Mouse (Mus musculus): ENCODE measurements around the gene Cd44. TPM values are rescaled to one million over a fixed set of nuclear protein-coding genes. Genes with fewer than 3 reads are reported as not detected.

Gene Cd44
- total RNA-seq (2017) = 169 and 180 TPM in 2 replicates

DNA sequence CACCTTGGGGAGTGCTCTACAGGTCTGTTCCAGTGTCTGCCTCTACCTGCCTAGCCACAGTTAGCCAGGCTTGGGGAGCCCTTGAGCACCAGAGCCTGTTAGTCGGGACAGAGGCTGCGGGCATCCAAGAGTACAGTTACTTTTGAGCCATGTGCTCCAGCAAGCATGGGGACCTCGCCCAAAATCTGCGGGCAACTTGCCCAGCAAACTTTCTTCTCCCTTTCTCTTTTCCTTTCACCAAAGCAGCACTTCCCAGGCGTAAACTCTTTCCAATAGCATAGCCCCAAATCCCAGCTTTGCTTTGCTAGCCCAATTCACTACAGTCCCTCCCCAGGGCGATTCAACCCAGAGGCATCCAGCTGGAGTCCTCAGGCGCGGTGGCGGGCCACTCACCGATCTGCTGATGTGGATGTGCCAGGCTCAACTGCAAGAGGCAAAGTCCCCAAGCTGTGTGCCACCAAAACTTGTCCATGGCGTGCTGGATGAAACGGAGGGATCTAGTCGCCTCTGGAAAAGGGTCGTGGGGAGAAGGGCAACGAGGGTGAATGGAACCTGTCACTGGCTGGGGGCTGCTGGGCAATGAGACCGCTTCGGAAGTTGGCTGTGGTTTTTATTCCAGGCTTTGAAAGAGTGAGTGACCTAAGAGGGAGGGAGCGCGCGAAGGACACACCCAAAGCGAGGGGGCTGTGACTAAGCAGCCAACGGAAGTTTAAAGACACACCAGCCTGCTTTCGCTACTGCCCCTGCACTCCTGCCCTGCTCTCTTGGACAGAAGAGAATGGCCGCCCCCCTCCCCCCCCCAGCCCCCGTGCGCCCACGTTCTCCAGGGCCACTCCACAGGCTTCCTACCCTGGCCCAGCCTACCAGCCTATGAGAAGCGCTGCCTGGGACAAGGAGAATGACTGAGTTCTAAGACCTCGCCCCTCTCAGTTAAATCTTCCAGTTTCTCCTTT lies at the start of gene Cd44:
TSS of gene Cd44 (minus strand) at position 791 of the 953 bp plus-strand sequence.
- peak; percentile 74 to 80 for ATAC-seq (replicated peaks in 1 of 2; ENCODE audit: insufficient read depth in 1 of 2, low FRiP score in 2 of 2, low TSS enrichment in 1 of 2, low read depth in 1 of 2, poor library complexity in 2 of 2, severe bottlenecking in 2 of 2)

DNA sequence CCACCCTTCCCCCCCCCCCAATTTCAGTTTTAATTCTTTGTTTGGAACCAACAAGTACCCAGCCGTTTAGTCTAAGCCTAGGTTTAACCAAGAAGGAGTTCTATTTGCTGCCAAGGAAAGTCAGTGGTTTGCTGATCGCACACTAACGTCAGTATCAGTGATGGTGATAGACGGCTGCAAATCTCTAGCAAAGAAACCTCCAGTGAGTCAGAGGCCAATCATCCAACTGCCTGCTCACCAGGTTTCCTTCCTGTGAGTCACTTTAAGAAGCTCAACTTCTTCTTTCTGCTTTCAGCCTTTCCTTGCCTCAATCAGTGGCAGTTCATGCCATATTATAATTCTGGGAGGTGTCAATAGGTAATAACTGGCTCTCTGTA lies 47.0 kb upstream of the Cd44 start:
- peak; percentile 76 to 79 for ATAC-seq (replicated peaks in 1 of 2; ENCODE audit: insufficient read depth in 1 of 2, low FRiP score in 2 of 2, low TSS enrichment in 1 of 2, low read depth in 1 of 2, poor library complexity in 2 of 2, severe bottlenecking in 2 of 2)

DNA sequence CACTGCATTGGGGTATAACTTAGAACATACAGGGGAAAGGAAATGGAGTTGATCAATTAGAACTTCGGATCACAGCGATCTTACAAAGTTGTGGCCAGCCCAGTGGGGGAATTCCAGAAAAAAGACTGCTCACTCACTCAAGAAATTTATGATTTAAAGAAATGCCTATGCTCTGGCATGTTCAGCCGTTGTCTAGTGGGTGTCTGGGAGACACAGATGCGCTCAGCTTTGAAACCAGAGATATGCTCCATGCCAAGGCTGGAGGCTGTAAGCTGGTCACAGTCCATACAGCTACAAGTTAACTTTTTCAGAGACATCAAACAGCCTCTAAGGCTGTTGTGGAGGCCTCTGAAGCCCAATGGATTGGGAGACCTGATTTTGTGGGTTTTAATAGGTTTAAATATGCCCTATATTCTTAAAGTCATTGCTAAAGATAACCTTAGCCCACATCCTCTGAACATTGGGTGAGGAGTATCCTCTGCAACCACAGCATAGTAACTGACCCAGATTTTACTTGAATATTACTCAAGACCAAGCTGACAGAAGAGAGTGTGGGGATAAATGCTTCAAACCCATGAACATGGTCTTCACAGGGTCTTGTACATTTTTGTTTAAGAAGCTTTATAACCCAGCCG lies 46.5 kb upstream of the Cd44 start:
- ATAC-seq (replicated peaks in 1 of 2; ENCODE audit: insufficient read depth in 1 of 2, low FRiP score in 2 of 2, low TSS enrichment in 1 of 2, low read depth in 1 of 2, poor library complexity in 2 of 2, severe bottlenecking in 2 of 2) = no peak

DNA sequence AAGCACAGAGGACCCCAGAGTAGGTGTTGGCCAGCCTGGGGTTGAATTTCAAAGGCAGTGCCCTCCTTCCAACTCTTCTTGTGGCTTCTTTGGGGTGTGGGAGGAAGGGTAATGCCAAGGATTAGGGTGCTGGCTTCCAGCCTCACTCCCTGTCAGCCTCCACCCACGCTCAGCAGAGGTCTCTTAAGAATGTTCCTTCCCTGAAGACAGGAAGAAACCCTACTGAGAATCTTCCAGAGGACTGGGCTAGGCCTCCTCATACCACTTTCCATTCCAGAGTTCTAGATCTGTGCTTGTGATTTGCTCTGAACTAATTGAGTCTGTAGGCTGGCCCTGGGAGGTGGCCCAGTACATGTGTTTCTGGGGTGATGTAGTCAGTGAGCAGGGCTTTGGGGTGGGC lies 43.6 kb upstream of the Cd44 start:
- no peak for ATAC-seq (replicated peaks in 1 of 2; ENCODE audit: insufficient read depth in 1 of 2, low FRiP score in 2 of 2, low TSS enrichment in 1 of 2, low read depth in 1 of 2, poor library complexity in 2 of 2, severe bottlenecking in 2 of 2)

DNA sequence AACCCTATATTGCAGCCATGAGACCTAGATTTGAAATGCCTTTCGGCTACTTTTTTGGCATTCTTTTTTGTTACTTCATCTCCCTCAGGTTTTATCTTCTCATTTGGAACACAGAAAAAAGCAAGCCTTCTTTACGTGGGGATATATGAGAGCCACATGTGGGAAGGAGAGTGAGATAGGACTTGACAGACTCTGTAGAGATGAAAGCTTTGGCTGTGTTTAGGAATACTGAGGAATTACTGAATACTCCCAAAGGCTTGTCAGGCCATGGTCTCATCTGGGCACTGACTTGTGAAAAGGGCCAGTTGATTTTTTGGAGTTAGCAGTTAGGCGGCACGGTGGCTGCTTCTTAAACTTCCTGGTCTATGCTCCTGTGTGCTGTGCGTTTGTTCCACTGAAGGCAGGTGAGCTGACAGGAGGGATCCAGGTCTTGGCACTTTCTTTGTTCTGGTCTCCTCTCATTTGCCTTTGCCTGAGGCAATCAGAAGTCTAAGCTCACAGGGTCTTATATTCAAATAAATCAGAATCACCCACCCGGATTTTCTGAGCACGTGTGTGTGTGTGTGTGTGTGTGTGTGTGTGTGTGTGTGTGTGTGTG lies 43.0 kb upstream of the Cd44 start:
- no peak for ATAC-seq (replicated peaks in 1 of 2; ENCODE audit: insufficient read depth in 1 of 2, low FRiP score in 2 of 2, low TSS enrichment in 1 of 2, low read depth in 1 of 2, poor library complexity in 2 of 2, severe bottlenecking in 2 of 2)

DNA sequence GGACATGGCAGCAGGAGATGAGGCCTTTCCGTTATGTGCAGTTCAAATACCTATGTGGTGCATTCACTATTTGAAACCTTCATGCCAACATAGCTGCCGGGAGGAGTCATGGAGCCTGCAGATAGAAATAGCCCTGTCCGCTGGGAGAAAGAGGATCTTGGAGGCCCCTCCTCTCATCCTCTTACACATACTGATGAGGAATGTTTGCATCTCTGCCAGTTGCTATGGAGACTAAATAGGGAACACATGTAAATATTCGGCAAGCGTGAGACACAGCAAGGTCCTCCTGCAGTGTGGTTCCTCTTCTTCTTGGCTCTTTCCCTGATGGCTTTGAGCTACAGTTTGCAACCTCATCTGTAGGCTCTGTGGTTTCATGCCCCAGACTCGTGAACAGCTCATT lies 42.5 kb upstream of the Cd44 start:
- peak; percentile 91 for ATAC-seq (replicated peaks in 1 of 2; ENCODE audit: insufficient read depth in 1 of 2, low FRiP score in 2 of 2, low TSS enrichment in 1 of 2, low read depth in 1 of 2, poor library complexity in 2 of 2, severe bottlenecking in 2 of 2)

DNA sequence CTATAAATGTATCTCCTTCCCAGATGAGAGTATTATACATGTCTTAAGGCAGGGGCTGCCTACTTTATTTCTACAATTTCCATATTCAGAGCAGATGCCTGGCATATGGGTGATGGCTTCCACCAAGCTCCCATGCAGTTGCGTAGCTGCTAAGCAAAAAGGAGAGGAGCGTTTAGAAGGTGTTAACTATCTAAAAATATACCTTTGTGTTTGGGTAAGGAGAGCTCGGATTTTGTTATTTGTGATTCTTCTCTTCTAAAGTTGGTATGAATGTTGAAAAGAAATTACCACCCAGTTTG lies 41.3 kb upstream of the Cd44 start:
- no peak for ATAC-seq (replicated peaks in 1 of 2; ENCODE audit: insufficient read depth in 1 of 2, low FRiP score in 2 of 2, low TSS enrichment in 1 of 2, low read depth in 1 of 2, poor library complexity in 2 of 2, severe bottlenecking in 2 of 2)

DNA sequence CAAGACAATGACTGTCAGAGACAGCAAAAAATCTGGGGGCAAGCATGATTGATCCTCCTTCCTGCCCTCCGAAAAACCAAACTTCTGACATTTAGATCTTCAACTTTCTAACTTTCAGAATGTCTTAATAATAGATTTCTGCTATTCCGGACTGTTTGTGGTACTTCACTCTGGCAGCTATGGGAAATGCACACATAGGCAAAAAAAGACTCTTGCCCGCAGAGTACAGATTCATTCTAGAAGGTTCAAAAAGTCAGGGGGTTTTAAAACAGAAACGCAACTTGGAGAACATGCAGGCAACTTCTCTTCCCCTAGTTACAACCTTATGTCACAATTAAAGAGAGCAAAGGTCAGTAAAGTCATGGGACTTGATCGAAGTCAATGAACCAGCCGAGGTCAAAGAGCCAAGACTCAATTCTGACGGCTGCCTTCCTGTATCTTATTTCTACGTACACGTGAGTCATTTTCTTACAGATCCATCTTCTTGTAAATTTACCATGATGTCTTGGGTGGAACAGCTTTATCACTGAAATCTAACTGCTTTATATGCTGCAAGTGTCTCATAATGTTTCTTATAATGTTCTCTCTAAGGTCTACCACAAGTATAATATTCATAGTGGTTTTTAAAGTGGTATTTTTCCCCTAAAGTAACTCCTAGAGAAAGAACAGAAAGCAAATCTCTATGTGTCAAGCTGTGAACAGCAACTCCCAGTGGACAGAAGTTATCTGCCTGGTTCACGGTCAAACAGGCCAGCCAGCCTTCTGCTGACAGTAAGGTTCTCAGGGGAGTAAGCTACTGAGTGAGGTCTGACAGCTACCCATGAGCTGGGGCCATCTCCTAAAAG lies 40.7 kb upstream of the Cd44 start:
- no peak for ATAC-seq (replicated peaks in 1 of 2; ENCODE audit: insufficient read depth in 1 of 2, low FRiP score in 2 of 2, low TSS enrichment in 1 of 2, low read depth in 1 of 2, poor library complexity in 2 of 2, severe bottlenecking in 2 of 2)

DNA sequence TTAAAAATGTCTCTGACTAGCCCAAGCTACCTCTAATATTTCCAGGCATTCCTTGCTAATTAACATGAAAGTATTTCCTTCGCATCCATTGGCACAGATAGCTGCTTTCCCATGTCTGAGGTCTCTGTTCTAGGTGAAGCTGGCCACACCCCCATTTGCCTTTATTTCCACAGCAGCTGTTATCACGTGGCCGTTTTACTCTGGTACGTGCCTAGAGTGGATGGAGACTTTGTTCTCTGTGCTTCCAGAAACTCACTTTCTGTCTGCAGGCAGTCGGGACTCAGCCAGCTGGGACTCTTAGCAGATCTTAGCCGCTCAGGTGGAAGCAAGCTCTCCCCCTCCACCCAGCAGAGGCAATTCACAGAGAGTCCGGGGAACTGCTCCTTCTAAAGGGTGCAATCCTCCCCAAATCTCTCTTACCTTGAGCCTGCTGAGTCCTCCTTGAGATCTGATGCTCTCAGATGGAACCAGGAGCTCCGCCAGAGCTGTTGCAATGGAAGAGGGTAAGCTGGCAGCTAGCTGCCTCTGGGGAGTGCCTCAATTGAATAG lies 39.4 kb upstream of the Cd44 start:
- no peak for ATAC-seq (replicated peaks in 1 of 2; ENCODE audit: insufficient read depth in 1 of 2, low FRiP score in 2 of 2, low TSS enrichment in 1 of 2, low read depth in 1 of 2, poor library complexity in 2 of 2, severe bottlenecking in 2 of 2)

DNA sequence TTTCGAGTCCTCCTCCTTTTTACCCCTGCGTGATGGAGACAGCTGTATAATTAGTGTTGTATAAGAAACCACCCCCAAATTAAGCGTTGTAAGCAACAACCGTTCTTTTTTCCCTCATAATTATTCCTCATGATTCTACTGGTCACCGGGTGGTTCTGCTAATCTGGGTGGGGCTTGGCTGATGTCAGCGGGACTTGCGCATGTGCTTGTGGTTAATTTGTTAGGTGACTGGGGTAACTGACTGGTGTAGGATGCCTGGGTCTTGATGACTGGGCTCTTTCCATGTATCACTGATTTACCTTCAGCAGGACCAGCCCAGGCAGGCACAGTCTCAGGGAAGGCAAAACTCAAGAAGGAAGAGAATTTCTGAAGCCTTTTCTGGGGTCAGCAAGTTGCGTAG lies 38.7 kb upstream of the Cd44 start:
- no peak for ATAC-seq (replicated peaks in 1 of 2; ENCODE audit: insufficient read depth in 1 of 2, low FRiP score in 2 of 2, low TSS enrichment in 1 of 2, low read depth in 1 of 2, poor library complexity in 2 of 2, severe bottlenecking in 2 of 2)

DNA sequence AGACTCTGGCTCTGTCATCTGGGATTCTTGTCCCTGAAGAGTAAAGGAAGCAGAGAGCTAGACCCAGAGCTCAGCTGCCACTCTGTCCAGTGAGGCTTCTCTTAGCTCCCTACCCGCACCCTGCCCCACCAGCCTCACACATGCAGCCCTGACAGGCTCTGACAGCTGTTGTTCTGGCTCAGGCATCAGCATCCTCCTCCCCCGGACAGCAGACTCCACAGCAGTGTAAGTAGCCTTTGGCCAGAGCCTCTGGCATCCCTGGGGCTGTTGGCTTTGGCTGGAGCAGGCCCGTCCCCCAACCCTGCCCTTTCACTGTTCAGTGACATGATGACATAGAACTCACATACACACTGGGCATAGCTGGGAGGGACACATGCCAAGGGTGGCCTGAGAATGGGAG lies 35.4 kb upstream of the Cd44 start:
- ATAC-seq (replicated peaks in 1 of 2; ENCODE audit: insufficient read depth in 1 of 2, low FRiP score in 2 of 2, low TSS enrichment in 1 of 2, low read depth in 1 of 2, poor library complexity in 2 of 2, severe bottlenecking in 2 of 2) = no peak

DNA sequence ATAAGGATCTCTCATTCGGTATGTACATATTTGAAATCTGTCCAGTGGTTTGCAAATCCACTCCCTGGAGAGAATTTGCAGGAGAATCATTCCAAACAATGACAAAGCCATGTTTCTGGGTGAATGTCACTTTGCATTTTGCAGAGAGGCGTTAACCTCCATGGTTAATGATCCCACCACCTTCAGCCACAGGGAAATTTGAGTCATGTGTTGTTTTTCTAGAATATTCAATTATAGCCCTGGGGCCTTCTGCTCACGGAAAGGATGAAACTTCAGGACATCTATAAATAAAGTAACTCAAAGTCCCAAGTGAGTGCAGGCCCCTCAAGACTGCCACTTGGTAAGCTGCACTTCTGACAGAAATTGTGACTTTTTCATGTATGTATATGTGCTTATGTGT lies 33.4 kb upstream of the Cd44 start:
- ATAC-seq (replicated peaks in 1 of 2; ENCODE audit: insufficient read depth in 1 of 2, low FRiP score in 2 of 2, low TSS enrichment in 1 of 2, low read depth in 1 of 2, poor library complexity in 2 of 2, severe bottlenecking in 2 of 2) = no peak

DNA sequence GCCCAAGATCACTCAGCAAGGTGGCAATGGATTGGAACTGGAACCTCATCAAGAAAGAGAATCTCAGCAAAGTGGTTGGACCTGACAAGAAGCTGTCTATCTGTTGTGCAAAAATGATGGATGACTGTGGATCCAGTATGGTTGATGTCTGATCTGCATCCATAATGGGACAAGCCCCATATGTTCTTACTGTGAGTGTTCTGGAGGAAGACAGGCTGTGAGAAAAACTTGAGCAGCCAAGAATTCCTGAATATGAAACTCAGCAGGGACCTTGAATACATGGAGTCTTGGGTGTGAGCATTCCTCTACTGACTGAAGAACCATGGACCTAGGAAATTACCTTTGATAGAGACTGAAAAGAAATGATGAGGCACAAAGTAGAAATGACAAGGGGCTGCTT lies 32.3 kb upstream of the Cd44 start:
- no peak for ATAC-seq (replicated peaks in 1 of 2; ENCODE audit: insufficient read depth in 1 of 2, low FRiP score in 2 of 2, low TSS enrichment in 1 of 2, low read depth in 1 of 2, poor library complexity in 2 of 2, severe bottlenecking in 2 of 2)

DNA sequence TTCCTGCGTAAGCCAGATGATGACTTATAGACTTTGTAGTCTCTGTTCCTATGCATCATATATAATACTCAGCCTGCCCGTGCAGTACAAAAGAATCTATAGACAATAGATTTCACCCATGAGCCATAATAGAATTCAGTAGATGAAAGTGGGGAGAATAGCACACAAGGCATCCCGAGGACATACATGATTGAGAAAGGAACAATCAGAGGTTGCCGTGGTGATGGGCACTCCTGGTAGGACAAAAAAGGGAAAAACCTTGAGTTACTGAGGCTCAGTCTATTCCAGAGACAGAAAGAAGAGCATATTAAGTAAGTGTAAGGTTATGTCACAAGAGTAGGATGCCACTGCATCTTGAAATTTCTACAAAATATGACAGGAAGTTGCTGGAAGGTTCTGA lies 31.7 kb upstream of the Cd44 start:
- ATAC-seq (replicated peaks in 1 of 2; ENCODE audit: insufficient read depth in 1 of 2, low FRiP score in 2 of 2, low TSS enrichment in 1 of 2, low read depth in 1 of 2, poor library complexity in 2 of 2, severe bottlenecking in 2 of 2) = no peak

DNA sequence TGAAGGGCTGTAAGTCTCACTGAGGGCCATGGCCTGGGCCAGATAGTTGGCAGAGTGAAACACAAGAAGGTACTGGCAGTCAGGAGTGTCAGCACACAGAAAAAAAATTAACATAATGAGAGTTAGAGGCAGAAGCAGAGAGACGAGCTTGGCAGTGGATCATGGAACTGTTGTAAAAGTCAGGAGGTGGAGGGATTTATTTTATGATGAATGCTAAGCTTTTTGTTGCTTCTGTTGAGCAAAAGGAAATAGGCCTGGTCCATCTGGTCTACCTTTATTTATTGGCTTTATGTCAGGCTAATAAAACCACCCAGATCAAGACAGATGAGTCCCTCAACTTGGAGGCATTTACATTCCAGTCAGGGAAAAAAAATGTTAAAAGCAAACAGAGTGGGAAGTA lies 31.2 kb upstream of the Cd44 start:
- ATAC-seq (replicated peaks in 1 of 2; ENCODE audit: insufficient read depth in 1 of 2, low FRiP score in 2 of 2, low TSS enrichment in 1 of 2, low read depth in 1 of 2, poor library complexity in 2 of 2, severe bottlenecking in 2 of 2) = no peak

DNA sequence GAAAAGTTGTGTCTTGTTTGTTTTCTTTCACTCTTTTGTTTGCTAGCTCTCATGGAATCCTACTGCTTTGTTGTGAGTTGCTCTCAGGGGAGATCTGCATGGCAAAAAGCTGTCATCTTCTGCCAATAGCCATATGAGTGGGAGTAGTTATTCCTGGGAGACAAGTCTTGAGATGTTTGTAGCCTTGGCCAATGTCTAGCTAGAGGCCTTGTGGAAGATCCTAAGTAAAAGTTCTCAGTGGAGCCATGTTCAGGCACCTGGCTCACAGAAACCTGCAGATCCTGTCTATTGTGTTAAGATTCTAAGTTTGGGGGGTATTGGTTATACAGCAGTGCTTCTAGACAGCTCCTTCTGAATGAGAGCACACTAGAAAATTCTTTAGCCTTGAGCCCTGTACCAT lies 26.7 kb upstream of the Cd44 start:
- ATAC-seq (replicated peaks in 1 of 2; ENCODE audit: insufficient read depth in 1 of 2, low FRiP score in 2 of 2, low TSS enrichment in 1 of 2, low read depth in 1 of 2, poor library complexity in 2 of 2, severe bottlenecking in 2 of 2) = no peak

DNA sequence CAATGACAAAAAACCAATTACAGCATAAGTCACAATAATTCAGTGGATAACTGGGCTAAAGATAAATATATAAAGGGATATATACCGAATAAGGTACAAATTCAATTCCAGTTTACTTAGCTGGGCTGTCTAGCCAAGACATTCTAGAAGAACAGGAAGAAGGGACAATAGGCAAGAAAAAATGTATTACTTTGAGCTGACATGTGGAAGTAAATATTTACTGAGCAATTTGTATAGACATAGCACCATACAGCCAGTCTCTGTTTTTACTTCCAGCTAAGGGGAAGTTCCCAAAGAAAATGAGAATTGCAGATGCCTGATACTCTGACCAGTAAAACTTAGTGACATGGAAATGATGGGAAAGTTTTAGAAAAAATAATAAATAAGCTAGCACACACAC lies 23.0 kb upstream of the Cd44 start:
- ATAC-seq (replicated peaks in 1 of 2; ENCODE audit: insufficient read depth in 1 of 2, low FRiP score in 2 of 2, low TSS enrichment in 1 of 2, low read depth in 1 of 2, poor library complexity in 2 of 2, severe bottlenecking in 2 of 2) = no peak

DNA sequence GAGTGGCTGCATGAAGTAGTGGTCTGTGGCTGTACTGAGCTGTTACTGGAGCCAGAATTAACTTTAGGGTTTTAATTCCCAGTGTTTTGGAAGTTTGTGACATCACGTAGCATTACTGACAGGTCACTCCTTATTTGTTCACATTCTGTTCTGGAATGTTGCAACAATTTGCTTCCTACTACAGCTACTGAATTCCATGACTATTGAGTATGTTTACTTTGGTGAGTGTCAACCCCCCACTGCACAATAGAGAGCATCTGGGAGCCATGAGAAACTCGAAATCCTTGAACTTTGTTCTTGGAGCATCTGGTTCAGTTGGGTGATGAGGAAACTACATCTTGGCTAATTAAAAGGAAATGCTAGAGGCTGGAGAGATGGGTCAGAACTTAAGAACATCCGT lies 22.2 kb upstream of the Cd44 start:
- no peak for ATAC-seq (replicated peaks in 1 of 2; ENCODE audit: insufficient read depth in 1 of 2, low FRiP score in 2 of 2, low TSS enrichment in 1 of 2, low read depth in 1 of 2, poor library complexity in 2 of 2, severe bottlenecking in 2 of 2)

Data from hematopoietic stem cell, adult 5-6 weeks (primary cell).